8 mouse cellular contexts compared by ENCODE assay signal in genomic region chr6:68938104-68938503, GRCm38 (mm10).
DNase-seq lines count a peak whose midpoint lies in the region; ATAC-seq and TF ChIP-seq lines count a peak whose summit lies in the region.
"Not testable (repeated sequence)": the region's sequence is repeated elsewhere in the genome, so short reads cannot be mapped to it uniquely, and the experiment has no call there.

No protein-coding gene starts in this region.

- not testable (repeated sequence) for TF ChIP-seq CTCF in kidney, adult 2 months (conservative IDR thresholded peaks at IDR 0.05; ENCODE audit: insufficient read depth, insufficient read length, low read depth, low read length)

- H3K36me3 ChIP-seq in kidney, adult 2 months (ENCODE audit: control insufficient read depth, insufficient read depth, low read length); midbrain, embryonic 11.5 days (ENCODE audit: control insufficient read depth, insufficient read depth, low read length): not testable (repeated sequence)

- DNase-seq in 416B (ENCODE audit: low read depth) (peak; percentile 24), ZHBTc4 (ENCODE audit: low read depth, low spot score) (peak; percentile 35)
- peak; percentile 9 for DNase-seq in embryo, embryonic 9.5 days (ENCODE audit: extremely low spot score)
- DNase-seq in frontal cortex, postnatal 36 days (ENCODE audit: low spot score in 2 of 2) = peak; percentile 0 to 13
- DNase-seq in kidney, adult 2 months = peak; percentile 3
- peak; percentile 5 for DNase-seq in layer of hippocampus, adult 9-10 months (ENCODE audit: low spot score)
- DNase-seq in midbrain, embryonic 11.5 days (ENCODE audit: low spot score, missing footprints) = peak; percentile 83
- peak; percentile 5 for DNase-seq in retina, postnatal 1 day

- not testable (repeated sequence) for H3K4me3 ChIP-seq in kidney, adult 2 months (ENCODE audit: insufficient read depth, low read depth, low read length); midbrain, embryonic 11.5 days (ENCODE audit: low read depth, low read length)

- H3K9me3 ChIP-seq in midbrain, embryonic 11.5 days (ENCODE audit: control insufficient read depth, low read length) = not testable (repeated sequence)

- H3K9ac ChIP-seq in midbrain, embryonic 11.5 days (ENCODE audit: low read length) = not testable (repeated sequence)

- H3K27ac ChIP-seq in kidney, adult 2 months (ENCODE audit: insufficient read depth, low read depth, low read length); midbrain, embryonic 11.5 days (ENCODE audit: low read depth, low read length): not testable (repeated sequence)

- not testable (repeated sequence) for H3K27me3 ChIP-seq in kidney, adult 2 months (replicated peaks; ENCODE audit: control insufficient read depth, insufficient read depth, low read length); midbrain, embryonic 11.5 days (ENCODE audit: control insufficient read depth, insufficient read depth, low read length)

- H3K4me2 ChIP-seq in midbrain, embryonic 11.5 days = not testable (repeated sequence)

- peak; percentile 67; the same call in 1 of the 2 replicates for ATAC-seq in midbrain, embryonic 11.5 days (ENCODE audit: low FRiP score)

- TF ChIP-seq POLR2A in kidney, adult 2 months (IDR thresholded peaks at IDR 0.05; ENCODE audit: low read depth, low read length) = not testable (repeated sequence)

- not testable (repeated sequence) for H3K4me1 ChIP-seq in kidney, adult 2 months (ENCODE audit: control insufficient read depth, insufficient read depth, low read length); midbrain, embryonic 11.5 days (ENCODE audit: control insufficient read depth, insufficient read depth, low read length)

Comparison
In these comparisons a context has a peak if more than half of its experiments do, and no peak if none do; other contexts are left out.
1. DNase-seq: peak in every context shown above with its lines; median percentile 83 in midbrain, embryonic 11.5 days; 35 in ZHBTc4; 24 in 416B; 9 in embryo, embryonic 9.5 days; 6 in frontal cortex, postnatal 36 days; 5 in layer of hippocampus, adult 9-10 months; 5 in retina, postnatal 1 day; 3 in kidney, adult 2 months.